Mouse (Mus musculus) lung, postnatal 0 days (tissue): ENCODE data around the gene Zfp36l1.

Experiments
- CTCF ChIP-seq: IDR thresholded peaks from 2 replicates; pipeline ENCODE4 v1.5.1; 2016; ENCODE audit warnings: antibody characterized with exemption, mild to moderate bottlenecking
- EP300 ChIP-seq: IDR thresholded peaks from 2 replicates; pipeline ENCODE4 v1.6.1; 2016; ENCODE audit warnings: antibody characterized with exemption, mild to moderate bottlenecking, control low read depth

- TF ChIP-seq CTCF (no peak), EP300 (no peak)
These were observed 14.5 kb upstream of the Zfp36l1 start for GRCm38 (mm10) chr12:80127191-80127762.
